Mouse (Mus musculus) neural tube, embryonic 15.5 days (tissue): ENCODE results near the gene Camk2d. TPM values are rescaled to one million over a fixed set of nuclear protein-coding genes. Genes with fewer than 3 reads are reported as not detected.

Experiments
- ATAC-seq: fragments of 200-750 bp; cut with Nextera tagmentation; 2 replicates; pipeline ENCODE4 v1.8.0; 2017; ENCODE audit warnings: mild to moderate bottlenecking, moderate TSS enrichment, moderate library complexity; ENCODE audit not compliant: low FRiP score
- H3K27ac ChIP-seq: fragments of 300-500 bp; sonication (generic); replicated peaks from 2 replicates; pipeline ENCODE4 v1.5.1; 2015; ENCODE audit warnings: mild to moderate bottlenecking, inconsistent platforms
- H3K27me3 ChIP-seq: fragments of 300-500 bp; sonication (generic); replicated peaks from 2 replicates; pipeline ENCODE4 v1.6.1; 2015; ENCODE audit warnings: inconsistent platforms
- H3K36me3 ChIP-seq: fragments of 300-500 bp; sonication (generic); 2 replicates; pipeline ENCODE4 v1.6.1; 2015; ENCODE audit warnings: inconsistent platforms
- H3K4me1 ChIP-seq: fragments of 300-500 bp; sonication (generic); 2 replicates; pipeline ENCODE4 v1.6.1; 2015; ENCODE audit warnings: inconsistent platforms
- H3K4me2 ChIP-seq: fragments of 300-500 bp; sonication (generic); 2 replicates; pipeline ENCODE4 v1.6.1; 2015; ENCODE audit warnings: inconsistent platforms, mild to moderate bottlenecking, moderate library complexity
- H3K4me3 ChIP-seq: fragments of 300-500 bp; sonication (generic); replicated peaks from 2 replicates; pipeline ENCODE4 v1.5.1; 2015; ENCODE audit warnings: mild to moderate bottlenecking, inconsistent platforms
- H3K9ac ChIP-seq: fragments of 300-500 bp; sonication (generic); replicated peaks from 2 replicates; pipeline ENCODE4 v1.6.1; 2015; ENCODE audit warnings: mild to moderate bottlenecking, inconsistent platforms
- H3K9me3 ChIP-seq: fragments of 300-500 bp; sonication (generic); replicated peaks from 2 replicates; pipeline ENCODE4 v1.6.1; 2016; ENCODE audit warnings: inconsistent platforms
- WGBS: fragments of 180-500 bp; shearing (Covaris S2); methylation state at CpG from one replicate; pipeline ENCODE4 v1.1.7; 2015; ENCODE audit warnings: mixed read lengths; 5-methylcytosine and 5-hydroxymethylcytosine counted together
- polyA plus RNA-seq: library from polyadenylated mRNA; unstranded; fragments of >200 nt; fragmentation: Nextera tagmentation; extraction: Ambion mirVana; gene quantifications from 2 replicates; pipeline ENCODE4 v1.2.1, GENCODE M21; 2015

Gene Camk2d
- polyA plus RNA-seq, 1 experiment from 2014 or later = 134 TPM

DNA sequence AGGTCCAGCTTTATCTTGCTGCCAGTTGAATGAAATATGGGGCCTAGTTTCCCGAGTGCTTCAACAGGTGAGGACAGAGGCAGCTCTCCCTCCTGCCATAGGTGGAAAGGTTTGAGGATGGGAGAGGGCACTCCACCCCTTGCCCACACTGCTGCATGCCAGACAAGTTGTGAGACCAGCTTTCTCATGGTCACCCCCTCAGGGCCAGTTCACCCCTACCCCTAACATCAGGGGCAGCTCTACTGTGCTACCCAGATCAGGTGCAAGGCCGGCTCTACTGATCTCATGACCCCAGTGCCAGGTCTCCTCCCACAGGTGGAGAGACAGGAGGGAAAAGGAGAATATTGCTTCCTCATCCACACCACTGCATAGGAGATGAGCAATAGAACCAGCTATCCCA, 136.2 kb downstream of the Camk2d start:
- H3K9ac ChIP-seq = no peak overlapping the region
- no peaks in the 10 kb centered on the region for H3K36me3 ChIP-seq
- no peaks in the 10 kb centered on the region for H3K9me3 ChIP-seq
- WGBS = 91% methylated on average over 2 of the region's 2 CpGs
- H3K4me2 ChIP-seq = no peak overlapping the region
- H3K27ac ChIP-seq = no peak overlapping the region
- H3K4me1 ChIP-seq = no peaks in the 10 kb centered on the region; the same call in 1 of the 2 replicates
- H3K27me3 ChIP-seq = no peaks in the 10 kb centered on the region
- H3K4me3 ChIP-seq = no peak overlapping the region
- ATAC-seq = no peak

DNA sequence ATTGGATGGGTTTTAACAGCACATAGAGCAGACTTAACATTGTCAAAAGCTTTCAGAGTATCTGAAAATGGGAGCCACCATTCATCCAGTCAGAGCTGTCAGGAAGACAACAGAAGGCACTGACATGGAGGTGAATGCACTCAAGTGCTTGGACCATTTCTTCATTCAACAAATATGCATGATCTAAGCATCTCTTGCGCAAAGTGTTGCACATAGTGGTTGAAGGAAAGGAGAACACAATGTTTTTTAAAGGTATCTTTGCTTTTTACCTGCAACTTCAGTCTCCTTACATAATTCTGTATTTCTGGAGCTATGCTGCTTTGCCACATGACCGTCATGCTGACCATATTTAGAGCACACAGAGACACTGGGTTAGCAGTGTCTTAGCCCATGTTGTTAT, 138.4 kb downstream of the Camk2d start:
- Histone ChIP-seq H3K9me3 (no peaks in the 10 kb centered on the region), H3K9ac (no peak overlapping the region), H3K4me2 (no peak overlapping the region), H3K27me3 (no peaks in the 10 kb centered on the region), H3K4me3 (no peak overlapping the region), H3K27ac (no peak overlapping the region), H3K36me3 (no peaks in the 10 kb centered on the region), H3K4me1 (no peaks in the 10 kb centered on the region; the same call in 1 of the 2 replicates)
- no peak for ATAC-seq
- 95% methylated on average over 2 of the region's 2 CpGs for WGBS

- ATAC-seq = no peak
- Histone ChIP-seq H3K4me3 (no peak overlapping the region), H3K27me3 (no peaks in the 10 kb centered on the region), H3K4me1 (no peaks in the 10 kb centered on the region; the same call in 1 of the 2 replicates), H3K4me2 (no peak overlapping the region), H3K9me3 (no peaks in the 10 kb centered on the region), H3K36me3 (no peaks in the 10 kb centered on the region), H3K27ac (no peak overlapping the region), H3K9ac (no peak overlapping the region)
- WGBS = 87% methylated on average over 5 of the region's 5 CpGs
These were observed 139.1 kb downstream of the Camk2d start for GRCm38 (mm10) chr3:126735211-126735610.

DNA sequence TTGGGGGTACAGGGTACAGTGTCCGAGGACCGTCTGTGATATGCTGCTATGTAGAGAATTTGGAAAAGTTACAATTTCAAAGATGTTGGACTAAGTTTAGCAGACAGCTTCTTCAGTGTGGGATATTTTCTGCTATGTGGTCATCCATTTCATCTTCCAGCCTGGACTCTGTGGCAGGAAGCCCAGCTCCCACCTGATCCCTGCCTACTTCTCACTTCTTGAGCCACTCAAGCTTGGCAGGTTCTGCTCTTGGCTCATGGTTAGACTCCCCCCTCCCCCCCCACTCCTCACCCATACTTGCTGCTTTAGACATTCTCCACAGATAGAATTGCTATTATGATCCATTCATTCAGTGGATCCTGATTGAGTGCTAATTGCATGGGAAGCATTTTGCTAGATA, 141.0 kb downstream of the Camk2d start:
- no peak overlapping the region for H3K4me3 ChIP-seq
- no peak overlapping the region for H3K4me2 ChIP-seq
- WGBS = 98% methylated on average over 2 of the region's 2 CpGs
- no peaks in the 10 kb centered on the region for H3K9me3 ChIP-seq
- H3K4me1 ChIP-seq = no peaks in the 10 kb centered on the region; the same call in 1 of the 2 replicates
- no peak for ATAC-seq
- H3K27me3 ChIP-seq = no peaks in the 10 kb centered on the region
- H3K36me3 ChIP-seq = no peaks in the 10 kb centered on the region
- no peak overlapping the region for H3K9ac ChIP-seq
- no peak overlapping the region for H3K27ac ChIP-seq

- no peak for ATAC-seq
- Histone ChIP-seq H3K27ac (no peak overlapping the region), H3K4me1 (0 out of 2 replicates have a peak, but pooled peaks cover 3% of the 10 kb centered on the region), H3K4me3 (no peak overlapping the region), H3K9me3 (no peaks in the 10 kb centered on the region), H3K9ac (no peak overlapping the region), H3K4me2 (no peak overlapping the region), H3K27me3 (no peaks in the 10 kb centered on the region), H3K36me3 (no peaks in the 10 kb centered on the region)
- WGBS = 74% methylated on average over 1 of the region's 1 CpGs
These were observed 144.0 kb downstream of the Camk2d start for GRCm38 (mm10) chr3:126740146-126740545.

DNA sequence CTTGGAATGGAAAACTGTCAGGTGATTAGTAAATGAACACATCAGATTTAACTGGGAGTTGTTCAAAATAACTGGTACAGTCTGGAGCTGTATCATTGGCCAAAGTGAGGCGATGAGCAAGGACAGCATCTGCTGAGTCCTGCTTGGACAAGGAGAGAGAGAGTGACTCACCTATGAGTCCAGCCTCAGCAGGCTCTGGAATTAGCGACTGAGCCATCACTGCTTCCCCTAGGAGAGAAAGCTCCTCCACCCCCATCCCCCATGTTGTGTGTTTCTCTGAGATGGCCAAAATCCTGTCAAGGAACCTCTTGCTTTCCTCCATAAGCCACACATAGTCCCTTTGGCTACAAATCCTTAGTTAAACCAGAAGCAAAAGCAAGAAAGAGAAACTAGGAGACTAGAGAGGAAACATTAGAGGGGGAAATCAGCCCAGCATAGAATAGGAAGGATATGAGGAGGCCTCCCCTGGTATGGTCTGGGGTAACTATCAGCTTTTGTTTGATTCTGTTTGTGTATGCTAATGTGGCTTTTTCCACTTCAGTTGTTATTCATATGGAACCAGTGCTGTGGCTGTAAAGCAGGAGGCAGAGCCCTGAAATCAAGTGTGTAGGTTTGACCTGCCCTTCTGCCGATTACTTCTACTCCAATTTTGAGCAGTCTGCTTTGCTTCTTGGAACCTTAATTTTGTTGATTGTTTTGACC, 148.5 kb downstream of the Camk2d start:
- H3K9ac ChIP-seq = no peak overlapping the region
- peaks cover 15% of the 10 kb centered on the region for H3K4me1 ChIP-seq
- no peaks in the 10 kb centered on the region for H3K36me3 ChIP-seq
- peak overlapping the region; percentile 54; the same call in 1 of the 2 replicates for H3K27ac ChIP-seq
- no peaks in the 10 kb centered on the region for H3K9me3 ChIP-seq
- no peaks in the 10 kb centered on the region for H3K27me3 ChIP-seq
- H3K4me3 ChIP-seq = no peak overlapping the region
- ATAC-seq = no peak
- WGBS = 56% methylated on average over 3 of the region's 3 CpGs
- no peak overlapping the region for H3K4me2 ChIP-seq

- no peaks in the 10 kb centered on the region for H3K9me3 ChIP-seq
- H3K4me1 ChIP-seq = peaks cover 15% of the 10 kb centered on the region
- H3K27ac ChIP-seq = peak overlapping the region; percentile 66
- no peaks in the 10 kb centered on the region for H3K36me3 ChIP-seq
- peak; percentile 68; the same call in 1 of the 2 replicates for ATAC-seq
- no peak overlapping the region for H3K9ac ChIP-seq
- peak overlapping the region; percentile 15; the same call in 1 of the 2 replicates for H3K4me2 ChIP-seq
- no peaks in the 10 kb centered on the region for H3K27me3 ChIP-seq
- no peak overlapping the region for H3K4me3 ChIP-seq
- 56% methylated on average over 11 of the region's 11 CpGs for WGBS
These were observed 150.2 kb downstream of the Camk2d start for GRCm38 (mm10) chr3:126746148-126746803.

DNA sequence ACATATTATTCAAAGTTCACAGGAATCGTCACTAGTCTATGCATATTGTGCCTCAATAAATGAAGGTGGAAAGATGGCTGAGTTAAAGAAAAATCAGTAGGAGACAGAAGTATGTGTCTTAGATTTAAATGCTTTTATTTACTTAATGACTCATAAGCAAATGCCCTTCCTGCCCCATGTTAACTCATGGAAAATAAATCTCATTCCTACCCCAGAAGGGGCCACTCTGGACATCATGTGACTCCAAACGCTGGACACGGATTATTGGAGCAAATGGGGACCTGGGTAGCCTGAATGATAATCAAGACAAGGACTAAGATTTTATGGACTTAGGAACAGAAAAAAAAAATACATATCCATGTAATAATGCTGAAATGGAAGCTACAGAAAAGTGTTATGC, 151.5 kb downstream of the Camk2d start:
- no peaks in the 10 kb centered on the region for H3K36me3 ChIP-seq
- peaks cover 20% of the 10 kb centered on the region for H3K4me1 ChIP-seq
- no peak overlapping the region for H3K9ac ChIP-seq
- ATAC-seq = no peak
- H3K4me3 ChIP-seq = no peak overlapping the region
- no peak overlapping the region for H3K4me2 ChIP-seq
- no peaks in the 10 kb centered on the region for H3K9me3 ChIP-seq
- no peaks in the 10 kb centered on the region for H3K27me3 ChIP-seq
- whole genome bisulfite sequencing = 91% methylated on average over 3 of the region's 3 CpGs
- H3K27ac ChIP-seq = no peak overlapping the region

- no peak overlapping the region for H3K4me2 ChIP-seq
These were observed 155.4 kb downstream of the Camk2d start for GRCm38 (mm10) chr3:126751377-126752098.

GRCm38 (mm10) chr3:126752978-126753377, 156.9 kb downstream of the Camk2d start:
- 83% methylated on average over 6 of the region's 6 CpGs for WGBS
- Histone ChIP-seq H3K27me3 (no peaks in the 10 kb centered on the region), H3K9ac (no peak overlapping the region), H3K4me2 (no peak overlapping the region), H3K4me3 (no peak overlapping the region), H3K4me1 (peaks cover 5% of the 10 kb centered on the region; the same call in 1 of the 2 replicates), H3K9me3 (no peaks in the 10 kb centered on the region), H3K27ac (no peak overlapping the region), H3K36me3 (no peaks in the 10 kb centered on the region)
- no peak for ATAC-seq

More at GRCm38 (mm10) chr3:126751377-126752098, 155.4 kb downstream of the Camk2d start:
- H3K36me3 ChIP-seq = no peaks in the 10 kb centered on the region
- no peak for ATAC-seq
- H3K4me3 ChIP-seq = no peak overlapping the region
- 68% methylated on average over 7 of the region's 7 CpGs for WGBS
- peaks cover 7% of the 10 kb centered on the region for H3K4me1 ChIP-seq
- H3K9me3 ChIP-seq = no peaks in the 10 kb centered on the region
- H3K27me3 ChIP-seq = no peaks in the 10 kb centered on the region
- no peak overlapping the region for H3K27ac ChIP-seq
- no peak overlapping the region for H3K9ac ChIP-seq

- Histone ChIP-seq H3K36me3 (no peaks in the 10 kb centered on the region), H3K9ac (no peak overlapping the region), H3K4me1 (peaks cover 4% of the 10 kb centered on the region; the same call in 1 of the 2 replicates), H3K4me2 (no peak overlapping the region), H3K27me3 (no peaks in the 10 kb centered on the region), H3K27ac (no peak overlapping the region), H3K4me3 (no peak overlapping the region), H3K9me3 (no peaks in the 10 kb centered on the region)
- WGBS = 90% methylated on average over 1 of the region's 1 CpGs
- ATAC-seq = no peak
These were observed 162.3 kb downstream of the Camk2d start for GRCm38 (mm10) chr3:126758398-126758797.
